Mouse (Mus musculus): Measurements from ENCODE around the gene D930048N14Rik. TPM values are rescaled to one million over a fixed set of nuclear protein-coding genes. Genes with fewer than 3 reads are reported as not detected.
A peak's percentile ranks its signal among the peaks of the same experiment; 100 is the strongest.
"Not testable (repeated sequence)": the region's sequence is repeated elsewhere in the genome, so short reads cannot be mapped to it uniquely, and the experiment has no call there.

Gene D930048N14Rik
- polyA plus RNA-seq, 1 experiment from 2014 or later = 2.6 TPM

DNA sequence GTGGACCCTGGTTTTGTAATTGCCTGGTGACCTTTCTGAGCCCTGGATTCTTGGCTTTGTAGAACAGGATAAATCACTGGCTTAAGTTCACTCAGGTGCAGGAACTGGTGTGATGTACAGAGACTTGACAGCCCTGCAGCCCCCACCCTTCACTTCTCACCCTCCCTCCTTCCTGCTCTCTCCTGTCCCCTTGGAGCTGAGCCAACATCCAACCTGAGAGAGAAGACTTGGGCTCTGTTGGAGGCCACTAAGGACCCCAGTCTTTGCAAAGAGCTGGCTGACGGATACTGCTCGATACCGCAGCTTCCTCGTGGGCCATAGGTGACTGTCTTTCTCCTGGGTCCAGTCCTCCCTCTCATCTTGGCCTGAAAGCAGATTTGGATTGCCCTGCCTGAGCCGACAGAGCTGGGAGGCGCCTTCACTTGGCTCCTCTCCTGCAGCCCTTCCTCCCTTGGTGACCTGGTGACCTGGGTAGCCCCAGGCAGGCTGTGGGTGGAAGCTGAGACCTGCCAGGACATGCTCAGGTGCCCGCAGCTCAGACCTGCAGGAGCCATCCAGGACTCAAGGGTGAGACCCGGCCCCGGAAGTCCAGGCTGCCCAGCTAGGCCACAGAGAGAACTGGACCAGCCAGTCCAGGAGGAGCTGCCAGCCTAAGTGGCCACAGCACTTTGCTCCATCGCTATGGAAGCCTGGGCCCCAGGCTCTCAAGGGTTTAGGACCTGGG is 6.2 kb downstream of the D930048N14Rik start:
- ATAC-seq (ENCODE audit: insufficient number of reproducible peaks, insufficient read depth, low FRiP score, low TSS enrichment, low read depth) = no peak
- no peaks in the 10 kb centered on the region for H3K36me3 ChIP-seq
- H3K27me3 ChIP-seq = no peaks in the 10 kb centered on the region
- H3K27ac ChIP-seq = no peak overlapping the region
- H3K4me1 ChIP-seq = peaks cover 38% of the 10 kb centered on the region
- no peak overlapping the region for H3K4me2 ChIP-seq
- H3K4me3 ChIP-seq = no peak overlapping the region
- no peaks in the 10 kb centered on the region for H3K9me3 ChIP-seq
- 65% methylated on average over 10 of the region's 10 CpGs for WGBS
- no peak overlapping the region for H3K9ac ChIP-seq

DNA sequence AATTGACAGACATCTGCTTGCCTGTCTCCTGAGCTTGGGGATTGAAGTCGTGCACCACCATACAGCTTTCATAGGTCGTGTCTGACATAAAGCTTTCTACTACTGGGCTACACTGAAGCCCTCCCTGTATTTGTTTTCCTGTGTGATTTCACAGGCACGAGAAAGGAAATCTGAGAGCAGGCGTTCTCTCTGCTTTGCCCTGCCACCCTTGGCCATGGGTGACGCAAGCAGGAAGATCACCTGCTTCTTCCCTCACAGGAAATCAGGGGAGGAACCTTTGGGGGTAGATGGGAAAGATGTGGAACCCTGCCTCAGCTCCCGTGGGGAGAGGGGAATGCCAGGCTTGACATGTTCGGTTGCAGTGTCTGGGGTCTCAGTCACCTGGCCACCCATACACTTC is 7.5 kb downstream of the D930048N14Rik start:
- Histone ChIP-seq H3K4me3 (no peak overlapping the region), H3K9ac (peak overlapping the region; percentile 36; the same call in 1 of the 2 replicates), H3K9me3 (no peaks in the 10 kb centered on the region), H3K27ac (peak overlapping the region; percentile 56), H3K36me3 (no peaks in the 10 kb centered on the region), H3K4me2 (peak overlapping the region; percentile 40), H3K4me1 (peaks cover 38% of the 10 kb centered on the region), H3K27me3 (no peaks in the 10 kb centered on the region)
- WGBS = 33% methylated on average over 7 of the region's 7 CpGs
- no peak for ATAC-seq (ENCODE audit: insufficient number of reproducible peaks, insufficient read depth, low FRiP score, low TSS enrichment, low read depth)

DNA sequence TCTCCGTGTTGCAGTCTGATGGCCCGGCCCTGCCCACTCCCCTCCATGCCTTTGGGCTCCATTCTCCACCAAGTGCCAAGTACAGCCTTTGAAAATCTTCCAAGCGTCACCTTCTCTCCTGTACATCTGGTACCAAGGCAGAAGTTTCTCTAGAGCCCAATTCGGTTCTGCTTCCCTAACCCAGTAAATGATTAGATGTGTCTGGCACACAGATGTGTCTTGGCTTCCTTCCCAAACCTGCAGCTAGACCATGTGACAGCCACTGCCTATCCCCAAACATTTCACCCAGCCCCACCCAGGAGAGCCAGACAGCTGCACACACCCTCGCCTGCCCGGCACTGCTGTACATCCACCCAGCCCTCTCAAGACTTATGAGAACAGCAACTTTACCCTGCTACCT is 8.0 kb downstream of the D930048N14Rik start:
- 23% methylated on average over 6 of the region's 6 CpGs for WGBS
- H3K27me3 ChIP-seq = no peaks in the 10 kb centered on the region
- H3K9ac ChIP-seq = peak overlapping the region; percentile 36
- H3K36me3 ChIP-seq = no peaks in the 10 kb centered on the region
- H3K4me3 ChIP-seq = no peak overlapping the region
- 0 out of 2 replicates have a peak, but pooled peaks have one; percentile 73 for ATAC-seq (ENCODE audit: insufficient number of reproducible peaks, insufficient read depth, low FRiP score, low TSS enrichment, low read depth)
- H3K9me3 ChIP-seq = no peaks in the 10 kb centered on the region
- H3K4me1 ChIP-seq = peaks cover 38% of the 10 kb centered on the region
- H3K27ac ChIP-seq = peak overlapping the region; percentile 56
- peak overlapping the region; percentile 40 for H3K4me2 ChIP-seq

DNA sequence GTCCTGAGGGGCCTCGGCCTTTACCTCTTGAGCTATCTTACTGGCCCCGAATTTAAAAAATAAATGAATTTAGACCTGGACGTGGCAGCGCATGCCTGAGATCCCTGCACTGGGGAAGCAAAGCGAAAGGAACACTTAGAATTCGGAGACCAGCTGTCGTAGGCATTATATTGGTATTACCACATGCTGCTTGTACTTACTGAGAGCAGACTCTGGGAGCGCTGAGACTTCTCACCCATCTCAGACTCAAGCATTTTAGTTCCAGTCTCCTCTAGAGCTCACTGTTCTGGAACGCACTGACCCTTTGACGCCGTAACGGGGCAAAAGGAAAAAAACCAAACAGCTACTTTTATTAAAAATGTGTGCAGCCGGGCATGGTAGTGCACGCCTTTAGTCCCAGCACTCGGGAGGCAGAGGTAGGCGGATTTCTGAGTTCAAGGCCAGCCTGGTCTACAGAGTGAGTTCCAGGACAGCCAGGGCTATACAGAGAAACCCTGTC is 11.2 kb downstream of the D930048N14Rik start:
- H3K27ac ChIP-seq = no peak overlapping the region
- H3K27me3 ChIP-seq = no peaks in the 10 kb centered on the region
- H3K9me3 ChIP-seq = no peaks in the 10 kb centered on the region
- WGBS = 80% methylated on average over 16 of the region's 16 CpGs
- peaks cover 23% of the 10 kb centered on the region for H3K4me1 ChIP-seq
- H3K9ac ChIP-seq = no peak overlapping the region
- no peaks in the 10 kb centered on the region for H3K36me3 ChIP-seq
- no peak overlapping the region for H3K4me3 ChIP-seq
- no peak for ATAC-seq (ENCODE audit: insufficient number of reproducible peaks, insufficient read depth, low FRiP score, low TSS enrichment, low read depth)
- H3K4me2 ChIP-seq = no peak overlapping the region

DNA sequence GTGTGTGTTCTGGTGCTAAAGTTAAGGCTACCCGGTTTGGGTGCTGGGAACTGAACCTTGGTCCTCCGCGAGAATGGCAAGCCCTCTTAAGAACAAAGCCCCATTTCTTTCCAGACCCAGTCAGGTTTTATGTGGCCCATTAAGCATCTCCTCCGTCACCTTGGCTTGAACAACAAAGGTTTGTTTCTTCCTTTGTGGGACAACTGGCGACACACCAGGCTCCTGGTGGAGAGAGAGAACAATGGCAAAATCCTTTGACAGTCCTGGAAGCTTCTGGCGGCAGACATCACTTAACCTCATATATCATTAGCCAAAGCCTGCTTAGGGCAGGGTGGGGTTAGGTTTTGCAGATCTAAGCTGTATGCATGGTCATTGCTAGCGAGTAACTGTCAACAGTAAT is 11.9 kb downstream of the D930048N14Rik start:
- Histone ChIP-seq H3K27ac (no peak overlapping the region), H3K27me3 (no peaks in the 10 kb centered on the region), H3K4me1 (peaks cover 19% of the 10 kb centered on the region), H3K9ac (no peak overlapping the region), H3K36me3 (no peaks in the 10 kb centered on the region), H3K9me3 (no peaks in the 10 kb centered on the region), H3K4me3 (no peak overlapping the region), H3K4me2 (no peak overlapping the region)
- no peak for ATAC-seq (ENCODE audit: insufficient number of reproducible peaks, insufficient read depth, low FRiP score, low TSS enrichment, low read depth)
- WGBS = 82% methylated on average over 7 of the region's 7 CpGs

DNA sequence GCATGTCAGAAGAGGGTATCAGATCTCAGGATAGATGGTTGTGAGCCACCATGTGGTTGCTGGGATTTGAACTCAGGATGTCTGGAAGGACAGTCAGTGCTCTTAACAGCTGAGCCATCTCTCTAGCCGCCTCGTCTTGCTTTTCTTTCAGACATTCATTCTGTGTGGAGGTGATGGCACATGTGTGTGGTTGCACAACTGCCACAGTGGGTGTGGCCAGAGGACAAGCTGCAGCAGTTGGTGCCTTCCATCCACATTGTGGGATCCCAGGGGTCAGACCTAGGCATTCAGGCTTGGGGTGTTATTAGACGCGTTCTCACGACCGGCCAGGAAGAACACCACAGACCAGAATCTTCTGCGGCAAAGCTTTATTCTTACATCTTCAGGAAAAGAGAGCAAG is 14.0 kb downstream of the D930048N14Rik start:
- H3K27ac ChIP-seq; ATAC-seq (ENCODE audit: insufficient number of reproducible peaks, insufficient read depth, low FRiP score, low TSS enrichment, low read depth); H3K4me1 ChIP-seq; H3K36me3 ChIP-seq; H3K9ac ChIP-seq; H3K4me2 ChIP-seq; H3K9me3 ChIP-seq; H3K27me3 ChIP-seq; H3K4me3 ChIP-seq: not testable (repeated sequence)
- WGBS = 96% methylated on average over 7 of the region's 7 CpGs

DNA sequence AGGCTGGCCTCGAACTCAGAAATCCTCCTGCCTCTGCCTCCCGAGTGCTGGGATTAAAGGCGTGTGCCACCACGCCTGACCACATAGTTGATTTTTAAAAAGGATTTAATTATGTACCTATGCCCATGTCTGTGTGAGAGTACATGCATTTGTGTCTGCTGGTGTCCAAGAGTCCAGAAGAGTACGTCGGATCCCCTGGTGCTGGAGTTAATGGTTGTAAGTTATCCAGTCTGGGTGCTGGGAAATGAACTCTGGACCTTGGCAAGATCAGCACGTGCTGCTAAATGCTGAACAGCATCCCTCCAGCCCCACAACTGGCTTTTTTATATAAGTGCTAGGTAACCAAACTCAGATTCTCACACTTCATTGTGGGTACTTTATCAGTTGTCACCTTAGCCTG is 20.1 kb downstream of the D930048N14Rik start:
- no peaks in the 10 kb centered on the region for H3K27me3 ChIP-seq
- no peak overlapping the region for H3K4me2 ChIP-seq
- no peaks in the 10 kb centered on the region for H3K36me3 ChIP-seq
- H3K9me3 ChIP-seq = no peaks in the 10 kb centered on the region
- H3K4me1 ChIP-seq = peaks cover 10% of the 10 kb centered on the region; the same call in 1 of the 2 replicates
- 94% methylated on average over 7 of the region's 7 CpGs for WGBS
- H3K4me3 ChIP-seq = no peak overlapping the region
- ATAC-seq (ENCODE audit: insufficient number of reproducible peaks, insufficient read depth, low FRiP score, low TSS enrichment, low read depth) = no peak
- H3K27ac ChIP-seq = no peak overlapping the region
- H3K9ac ChIP-seq = no peak overlapping the region

DNA sequence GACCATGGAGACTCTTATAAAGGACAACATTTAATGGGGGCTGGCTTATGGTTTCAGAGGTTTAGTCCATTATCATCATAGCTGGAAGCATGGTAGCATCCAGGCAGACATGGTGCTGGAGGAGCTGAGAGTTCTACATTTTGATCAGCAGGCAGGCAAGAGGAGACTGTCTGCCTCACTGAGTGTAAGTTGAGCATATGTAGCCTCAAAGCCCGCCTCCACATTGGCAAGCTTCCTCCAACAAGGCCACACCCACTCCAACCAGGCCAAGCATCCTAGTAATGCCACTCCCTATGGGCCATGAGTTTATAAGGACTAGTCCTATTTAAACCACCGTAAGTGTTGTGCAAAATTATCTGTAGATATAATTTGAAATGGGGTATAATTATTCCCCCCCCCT is 20.6 kb downstream of the D930048N14Rik start:
- Histone ChIP-seq H3K9me3 (no peaks in the 10 kb centered on the region), H3K27me3 (no peaks in the 10 kb centered on the region), H3K27ac (no peak overlapping the region), H3K4me2 (no peak overlapping the region), H3K4me3 (no peak overlapping the region), H3K9ac (no peak overlapping the region), H3K36me3 (no peaks in the 10 kb centered on the region), H3K4me1 (peaks cover 10% of the 10 kb centered on the region; the same call in 1 of the 2 replicates)
- WGBS = 81% methylated on average over 2 of the region's 2 CpGs
- no peak for ATAC-seq (ENCODE audit: insufficient number of reproducible peaks, insufficient read depth, low FRiP score, low TSS enrichment, low read depth)

DNA sequence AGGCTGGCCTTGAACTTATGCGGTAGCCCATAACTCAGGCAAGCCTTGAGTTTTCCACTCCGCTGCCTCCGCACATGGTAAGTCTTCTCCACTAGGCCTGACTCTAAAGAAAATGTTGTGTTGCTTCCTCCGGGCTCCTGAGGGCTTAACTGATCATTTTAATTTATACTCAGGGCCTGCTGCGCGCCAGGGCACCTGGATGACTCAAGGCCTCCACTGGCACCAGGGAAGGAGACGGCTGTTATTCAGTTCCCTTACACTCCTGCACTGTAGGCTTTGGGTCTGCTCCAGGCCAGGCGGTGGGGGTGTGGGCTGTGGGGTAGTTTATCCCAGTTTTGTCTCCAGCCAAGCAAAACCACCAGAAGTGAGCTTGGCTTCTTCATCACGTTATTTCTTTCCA is 22.5 kb downstream of the D930048N14Rik start:
- H3K9me3 ChIP-seq = no peaks in the 10 kb centered on the region
- H3K36me3 ChIP-seq = no peaks in the 10 kb centered on the region
- peaks cover 10% of the 10 kb centered on the region; the same call in 1 of the 2 replicates for H3K4me1 ChIP-seq
- 73% methylated on average over 9 of the region's 9 CpGs for WGBS
- no peaks in the 10 kb centered on the region for H3K27me3 ChIP-seq
- no peak overlapping the region for H3K4me3 ChIP-seq
- peak overlapping the region; percentile 57; the same call in 1 of the 2 replicates for H3K27ac ChIP-seq
- no peak overlapping the region; the same call in 1 of the 2 replicates for H3K9ac ChIP-seq
- no peak overlapping the region for H3K4me2 ChIP-seq
- ATAC-seq (ENCODE audit: insufficient number of reproducible peaks, insufficient read depth, low FRiP score, low TSS enrichment, low read depth) = no peak

DNA sequence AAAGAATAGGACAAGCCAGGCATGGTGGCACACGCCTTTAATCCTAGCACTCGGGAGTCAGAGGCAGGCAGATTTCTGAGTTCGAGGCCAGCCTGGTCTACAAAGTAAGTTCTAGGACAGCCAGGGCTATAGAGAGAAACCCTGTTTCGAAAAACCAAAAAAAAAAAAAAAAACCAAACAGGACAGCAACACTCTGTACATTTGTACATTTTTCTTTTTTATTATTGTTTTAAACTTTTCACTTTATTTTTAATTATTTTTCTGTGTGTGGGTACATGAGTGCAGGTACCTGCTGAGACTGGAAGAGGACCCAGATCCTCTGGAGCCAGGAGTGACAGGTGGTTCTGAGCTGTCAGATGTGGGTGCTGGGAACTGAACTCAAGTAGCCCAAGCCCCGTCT is 24.6 kb downstream of the D930048N14Rik start:
- 77% methylated on average over 5 of the region's 5 CpGs for WGBS
- H3K27me3 ChIP-seq = no peaks in the 10 kb centered on the region
- ATAC-seq (ENCODE audit: insufficient number of reproducible peaks, insufficient read depth, low FRiP score, low TSS enrichment, low read depth) = no peak
- H3K4me3 ChIP-seq = no peak overlapping the region
- H3K27ac ChIP-seq = no peak overlapping the region
- H3K36me3 ChIP-seq = no peaks in the 10 kb centered on the region
- peaks cover 10% of the 10 kb centered on the region; the same call in 1 of the 2 replicates for H3K4me1 ChIP-seq
- H3K4me2 ChIP-seq = no peak overlapping the region
- no peaks in the 10 kb centered on the region for H3K9me3 ChIP-seq
- H3K9ac ChIP-seq = no peak overlapping the region

DNA sequence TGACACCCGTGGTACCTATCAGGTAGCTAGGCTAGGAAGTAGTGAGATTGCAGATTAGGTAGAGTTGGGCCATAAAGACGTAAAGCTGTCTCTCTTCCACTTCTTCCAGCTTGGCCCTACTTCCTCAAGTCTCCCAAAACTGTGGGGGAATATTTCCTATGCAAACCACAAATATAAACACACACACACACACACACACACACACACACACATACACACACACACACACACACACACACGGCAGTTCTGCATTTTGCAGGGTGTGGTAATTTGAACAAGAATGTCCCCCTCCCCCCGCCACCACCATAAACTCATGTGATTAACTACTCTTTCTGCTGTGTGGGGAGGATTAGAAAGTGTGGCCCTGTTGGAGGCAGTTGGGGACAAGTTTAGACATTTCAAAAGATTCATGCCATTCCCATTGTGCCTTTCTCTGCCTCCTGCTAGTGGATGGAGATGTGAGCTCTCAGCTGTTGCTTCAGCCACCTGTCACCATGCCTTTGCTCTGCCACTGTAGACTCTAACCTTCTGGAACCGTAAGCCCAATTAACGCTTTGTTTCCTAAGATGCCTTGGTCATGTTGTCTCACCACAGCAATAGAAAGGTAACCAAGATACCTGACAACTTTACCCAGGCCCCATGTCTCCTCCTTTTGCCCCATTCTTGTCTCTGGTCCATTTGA is 27.1 kb downstream of the D930048N14Rik start:
- H3K27ac ChIP-seq = no peak overlapping the region
- 76% methylated on average over 6 of the region's 6 CpGs for WGBS

DNA sequence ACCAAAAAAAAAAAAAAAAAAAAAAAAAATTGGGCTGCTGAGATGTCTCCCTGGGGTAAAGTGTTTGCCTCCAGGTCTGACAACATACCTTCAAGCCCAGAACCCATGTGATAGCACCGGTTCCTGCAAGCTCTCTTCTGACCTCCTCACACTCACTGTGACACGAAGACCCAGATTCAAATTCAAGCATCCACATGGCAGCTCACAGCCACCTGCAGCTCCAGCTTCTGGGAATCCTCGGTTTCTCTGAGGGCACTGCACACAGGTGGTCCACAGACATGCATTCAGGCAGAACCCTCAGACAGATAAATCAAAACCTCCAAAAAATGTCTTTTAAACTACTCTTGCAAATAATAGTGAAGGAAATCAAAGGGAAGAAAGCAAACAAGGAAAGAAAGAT is 28.7 kb downstream of the D930048N14Rik start:
- no peaks in the 10 kb centered on the region; the same call in 1 of the 2 replicates for H3K36me3 ChIP-seq
- ATAC-seq (ENCODE audit: insufficient number of reproducible peaks, insufficient read depth, low FRiP score, low TSS enrichment, low read depth) = no peak
- H3K27ac ChIP-seq = no peak overlapping the region
- 78% methylated on average over 3 of the region's 3 CpGs for WGBS
- no peak overlapping the region for H3K4me3 ChIP-seq
- H3K4me2 ChIP-seq = no peak overlapping the region
- no peaks in the 10 kb centered on the region for H3K9me3 ChIP-seq
- H3K27me3 ChIP-seq = no peaks in the 10 kb centered on the region
- H3K9ac ChIP-seq = no peak overlapping the region
- H3K4me1 ChIP-seq = 0 out of 2 replicates have a peak, but pooled peaks cover 7% of the 10 kb centered on the region

More for the DNA sequence above, 27.1 kb downstream of the D930048N14Rik start:
- Histone ChIP-seq H3K4me3 (no peak overlapping the region), H3K27me3 (no peaks in the 10 kb centered on the region), H3K36me3 (no peaks in the 10 kb centered on the region), H3K4me1 (peaks cover 16% of the 10 kb centered on the region; the same call in 1 of the 2 replicates), H3K4me2 (no peak overlapping the region), H3K9ac (no peak overlapping the region), H3K9me3 (no peaks in the 10 kb centered on the region)
- ATAC-seq (ENCODE audit: insufficient number of reproducible peaks, insufficient read depth, low FRiP score, low TSS enrichment, low read depth) = no peak
